Mouse (Mus musculus) liver, embryonic 14.5 days (tissue): ENCODE data around the gene Cidec.

Experiments used
- CTCF ChIP-seq: IDR thresholded peaks from 2 replicates; pipeline ENCODE4 v1.5.1; 2016; ENCODE audit warnings: antibody characterized with exemption, low read depth, control low read depth
- EP300 ChIP-seq: IDR thresholded peaks from 2 replicates; pipeline ENCODE4 v1.6.1; 2016; ENCODE audit warnings: antibody characterized with exemption, low read depth

DNA sequence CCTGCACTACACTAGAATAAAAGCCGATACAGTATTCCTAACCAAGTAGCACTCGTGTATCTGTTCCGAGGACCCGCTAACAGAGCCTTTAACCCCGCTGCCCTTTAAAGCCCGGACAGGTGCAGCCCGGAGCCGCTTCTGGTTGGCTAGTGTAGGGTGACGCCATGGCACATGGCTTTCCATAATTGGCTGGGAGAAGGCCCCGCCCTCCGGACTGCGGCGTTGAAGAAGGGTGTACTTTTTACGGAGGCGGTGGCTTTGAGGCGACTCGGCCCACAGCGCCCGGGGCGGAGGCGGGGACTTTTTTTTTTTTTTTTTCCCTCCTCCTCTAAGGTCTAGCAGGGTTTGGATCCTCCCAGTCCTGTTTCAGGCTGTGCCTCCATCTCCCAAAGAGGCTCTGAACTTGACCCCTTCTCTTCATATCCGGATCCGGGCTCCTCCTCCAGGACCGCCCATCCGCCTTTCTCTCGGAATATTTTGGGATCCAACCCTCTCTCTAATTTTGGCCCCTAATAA, 47.6 kb upstream of the Cidec start, which contains the start of gene Creld1:
- TF ChIP-seq CTCF (no peak), EP300 (no peak)
